Mouse (Mus musculus) left cerebral cortex, adult 11 months (tissue): ENCODE results near the gene Ctsf.
"Not testable (repeated sequence)": the region's sequence is repeated elsewhere in the genome, so short reads cannot be mapped to it uniquely, and the experiment has no call there.

Source experiments
- DNase-seq: peaks from one replicate; pipeline ENCODE4 v3.0.0; 2022; ENCODE audit warnings: low spot score

Gene Ctsf

GRCm38 (mm10) chr19:4854552-4855469 is at the start of gene Ctsf:
Gene Ctsf (plus strand): TSS chr19:4855130.
- DNase-seq, result peak; percentile 85

DNA sequence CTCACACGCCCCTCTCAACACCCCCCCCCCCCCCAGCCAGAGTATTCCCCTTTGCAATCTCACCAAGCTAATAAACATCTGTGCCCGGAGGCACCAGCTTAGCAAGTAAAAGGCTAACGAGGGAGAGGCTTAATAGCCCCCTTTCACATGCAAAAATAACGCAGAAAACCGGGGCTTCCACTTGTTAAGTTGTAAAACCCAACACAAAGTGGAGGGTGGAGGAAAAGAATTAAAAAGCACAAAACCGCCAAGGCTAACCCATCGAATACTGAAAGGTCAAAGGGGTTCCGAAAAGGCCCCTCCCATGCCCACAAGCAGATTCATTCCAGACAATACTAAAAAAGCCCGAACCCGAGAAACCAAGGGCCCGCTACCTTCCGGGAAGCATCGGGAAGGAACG is 44.6 kb upstream of the Ctsf start:
- no peak for DNase-seq

DNA sequence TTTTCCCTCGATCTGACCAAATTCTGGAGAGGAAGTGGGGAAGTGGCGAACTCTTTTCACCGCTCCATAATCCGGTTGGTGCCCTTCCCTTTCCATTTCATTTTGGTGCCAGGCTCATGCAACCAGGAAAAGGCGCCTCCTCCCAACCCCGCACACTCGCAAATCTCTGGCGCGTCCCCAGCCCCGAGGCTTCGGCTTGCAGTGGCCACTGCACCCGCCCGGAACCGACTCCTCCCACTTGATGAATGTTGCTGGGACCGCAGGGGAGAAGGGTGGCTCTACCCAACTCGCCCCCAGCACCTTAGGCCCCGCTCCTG is 44.2 kb upstream of the Ctsf start:
- no peak for DNase-seq

DNA sequence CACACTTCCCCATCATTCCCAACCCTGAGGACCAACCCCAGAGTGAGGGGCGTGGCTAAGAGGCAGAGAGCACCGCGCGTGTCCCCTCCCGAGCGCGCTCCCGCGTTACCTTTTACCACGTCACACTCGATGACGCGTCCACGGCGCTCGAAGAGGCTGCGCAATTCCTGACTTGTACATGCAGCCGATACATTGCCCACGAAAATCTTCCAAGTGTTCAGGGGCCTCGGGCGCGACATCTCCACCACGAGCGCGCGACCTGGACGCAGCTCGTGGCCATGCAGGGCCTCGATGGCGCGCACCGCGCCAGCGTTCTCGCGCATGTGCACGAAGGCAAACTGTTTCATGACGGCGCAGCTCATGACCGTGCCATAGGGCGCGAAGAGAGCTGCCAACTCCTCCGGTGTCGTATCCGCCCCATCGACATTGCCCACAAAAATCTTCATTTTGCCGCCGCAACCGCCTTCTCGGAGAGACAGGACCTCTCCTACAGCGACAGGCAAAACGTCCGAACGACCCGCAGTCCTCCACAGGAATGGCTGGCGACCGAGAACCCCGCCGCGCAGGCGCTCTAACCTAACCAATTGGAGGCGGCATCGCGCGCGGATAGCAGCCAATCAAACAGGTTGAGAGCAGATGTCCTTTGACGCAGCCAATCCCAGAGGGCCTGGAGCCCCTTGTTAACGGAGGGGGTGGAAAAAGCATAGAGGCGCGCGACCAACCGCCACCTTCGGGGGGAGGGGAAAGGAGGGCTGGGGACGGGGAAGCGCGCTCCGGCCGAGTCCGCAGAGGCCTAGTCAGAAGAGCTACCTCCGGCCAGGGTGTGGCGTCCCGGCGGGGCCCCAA is 43.6 kb upstream of the Ctsf start, which contains the start of the genes Gm21992 and Rbm14:
TSS of gene Gm21992 (minus strand) at position 550 of the 846 bp plus-strand sequence.
TSS of gene Rbm14 (minus strand) at position 572 of the 846 bp plus-strand sequence.
- peak; percentile 98 for DNase-seq

DNA sequence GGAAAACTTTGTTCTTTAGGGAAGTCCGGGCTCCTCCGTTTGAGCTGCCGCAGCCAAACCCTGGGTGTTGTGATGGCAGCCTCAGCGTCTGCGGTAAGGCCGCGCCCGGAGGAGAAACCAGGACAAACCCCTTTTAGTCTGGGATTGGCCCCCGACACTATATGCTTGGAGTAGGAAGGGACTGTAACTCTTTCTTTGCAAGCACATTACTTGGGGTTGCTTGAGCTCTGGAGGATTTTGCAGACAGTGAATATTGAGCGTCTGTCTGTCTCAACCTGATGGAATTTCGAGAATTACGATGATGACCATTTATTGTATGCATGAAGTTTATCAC is 43.1 kb upstream of the Ctsf start:
- DNase-seq, result no peak

GRCm38 (mm10) chr19:4812334-4812949 is 42.5 kb upstream of the Ctsf start:
- not testable (repeated sequence) for DNase-seq

GRCm38 (mm10) chr19:4813015-4813414 is 41.9 kb upstream of the Ctsf start:
- DNase-seq, result no peak

DNA sequence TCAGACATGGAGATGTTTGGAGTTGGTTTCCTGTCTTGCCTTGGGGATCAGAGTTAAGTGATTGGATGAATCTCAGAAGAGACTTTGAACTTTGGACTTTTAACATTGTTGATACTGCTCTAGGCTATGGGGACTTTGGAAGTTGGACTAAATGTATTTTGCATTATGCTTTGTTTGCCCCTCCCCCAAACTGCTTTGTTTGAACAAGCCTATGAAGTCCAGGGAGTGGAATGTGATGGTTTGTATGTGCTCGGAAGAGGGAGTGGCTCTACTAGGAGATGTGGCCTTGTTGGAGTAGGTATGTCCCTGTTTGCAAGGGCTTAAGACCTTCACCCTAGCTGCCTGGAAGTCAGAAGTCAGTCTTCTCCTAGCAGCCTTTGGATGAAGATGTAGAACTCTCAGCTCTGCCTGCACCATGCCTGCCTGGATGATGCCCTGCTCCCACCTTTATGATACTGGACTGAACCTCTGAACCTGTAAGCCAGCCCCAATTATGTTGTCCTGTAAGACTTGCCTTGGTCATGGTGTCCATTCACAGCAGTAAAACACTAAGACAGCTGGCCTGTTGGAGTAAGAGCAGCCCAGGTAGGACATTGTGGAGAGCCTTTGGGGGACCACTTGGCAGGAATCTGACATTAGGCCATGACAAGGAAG is 37.6 kb upstream of the Ctsf start:
- no peak for DNase-seq

DNA sequence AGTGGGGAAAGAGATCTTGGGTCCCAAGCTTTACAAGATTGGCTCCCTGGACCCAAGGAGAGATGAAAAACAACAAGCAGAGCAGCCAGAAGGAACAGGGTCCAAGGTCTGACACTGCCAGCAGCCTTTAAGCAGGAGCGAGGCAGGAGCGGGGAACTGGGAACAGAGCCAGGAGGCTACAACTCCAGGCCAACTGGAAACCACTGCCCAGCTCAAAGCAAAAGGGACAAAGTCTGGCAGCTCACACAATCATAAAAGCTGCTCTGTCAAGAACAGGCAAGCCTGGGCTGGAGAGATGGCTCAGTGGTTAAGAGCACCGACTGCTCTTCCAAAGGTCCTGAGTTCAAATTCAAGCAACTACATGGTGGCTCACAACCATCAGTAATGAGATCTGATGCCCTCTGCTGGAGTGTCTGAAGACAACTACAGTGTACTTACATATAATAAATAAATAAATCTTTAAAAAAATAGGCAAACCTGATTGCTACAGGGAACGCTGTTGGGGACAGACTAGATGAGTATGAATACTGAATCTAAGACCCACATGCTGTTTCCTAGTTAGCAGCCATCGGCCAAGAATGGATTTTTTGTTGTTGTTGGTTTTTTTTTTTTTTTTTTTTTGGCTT is 34.1 kb upstream of the Ctsf start:
- DNase-seq, result peak; percentile 44

GRCm38 (mm10) chr19:4828444-4829114 is 26.4 kb upstream of the Ctsf start:
- no peak for DNase-seq

- DNase-seq, result no peak
Measured at GRCm38 (mm10) chr19:4829156-4829555, 25.8 kb upstream of the Ctsf start.

DNA sequence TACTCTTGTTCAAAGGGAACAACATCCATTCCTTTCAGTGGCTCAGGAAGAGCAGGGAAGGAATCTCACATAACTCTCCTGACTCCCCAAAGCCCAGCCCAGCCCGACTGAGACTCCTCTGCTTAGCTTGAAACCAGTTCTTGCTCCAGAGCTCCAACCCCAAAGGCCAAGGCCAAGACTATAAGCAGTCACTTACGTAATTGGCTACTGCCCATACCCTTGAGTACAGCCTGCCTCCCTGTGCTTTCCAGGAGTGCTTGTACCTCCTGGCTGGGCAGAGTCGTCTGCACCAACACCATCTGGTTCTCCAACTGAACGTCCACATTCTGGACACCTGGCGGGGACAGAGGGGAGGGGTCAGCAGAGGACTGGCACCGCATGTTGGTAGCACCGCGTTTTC is 21.0 kb upstream of the Ctsf start:
- no peak for DNase-seq

DNA sequence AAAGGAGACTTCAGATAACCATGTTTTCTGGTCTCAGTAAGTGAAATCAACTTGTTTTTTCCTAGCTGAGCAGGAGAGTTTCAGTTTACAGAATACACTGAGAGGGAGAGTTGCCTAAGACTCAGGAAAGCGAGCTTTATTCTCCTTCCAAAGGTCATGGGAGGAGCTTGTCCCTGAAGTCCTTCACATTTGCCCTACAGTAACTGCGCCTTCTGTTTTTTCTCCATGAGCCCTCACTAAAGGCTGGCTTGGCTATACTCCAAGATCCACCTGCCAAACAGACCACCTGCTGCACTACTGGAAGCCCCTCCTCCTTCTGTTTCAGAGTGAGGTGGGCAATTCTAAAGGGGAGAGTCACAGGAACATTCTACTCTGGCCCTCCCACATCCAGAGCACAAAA is 18.8 kb upstream of the Ctsf start:
- no peak for DNase-seq

- no peak for DNase-seq
Measured at GRCm38 (mm10) chr19:4837049-4837448, 17.9 kb upstream of the Ctsf start.

DNA sequence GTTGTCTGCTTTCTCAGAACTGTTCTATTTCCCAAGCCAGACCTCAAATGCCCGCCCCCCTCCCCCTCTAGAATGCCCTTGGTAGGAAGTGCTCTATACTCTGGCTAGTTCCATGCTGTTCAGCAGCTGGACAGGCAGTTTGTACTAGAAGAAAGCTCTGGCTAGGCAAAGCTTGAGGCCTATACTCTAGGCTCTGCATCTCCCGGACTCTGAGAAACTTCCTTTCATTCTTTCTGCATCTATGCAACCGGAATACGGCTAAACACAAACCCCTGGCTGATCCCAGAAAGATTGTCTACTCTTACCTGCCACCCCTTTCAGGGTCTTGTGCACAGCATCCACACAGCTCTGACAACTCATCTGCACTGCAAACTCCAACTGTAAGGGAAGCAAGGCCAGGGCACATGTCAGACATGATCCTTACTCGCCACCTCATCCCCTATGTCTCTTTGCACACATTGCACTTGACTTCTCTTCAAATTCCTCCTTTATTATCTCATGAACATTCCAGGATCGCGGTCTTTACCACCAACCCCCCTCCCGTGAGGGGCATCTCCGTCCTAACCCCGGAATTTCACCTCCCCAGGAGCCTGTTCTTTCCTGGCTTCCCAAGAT is 16.3 kb upstream of the Ctsf start:
- DNase-seq, result no peak

GRCm38 (mm10) chr19:4839149-4839548 is 15.8 kb upstream of the Ctsf start, which contains the start of the genes Ccs and Ccdc87:
Gene Ccs (minus strand): TSS chr19:4839332.
Gene Ccdc87 (plus strand): TSS chr19:4839366.
- DNase-seq, result peak; percentile 95

GRCm38 (mm10) chr19:4840848-4841247 is 14.1 kb upstream of the Ctsf start:
- DNase-seq, result no peak

GRCm38 (mm10) chr19:4842611-4843010 is 12.3 kb upstream of the Ctsf start:
- no peak for DNase-seq

- DNase-seq, result no peak
Measured at GRCm38 (mm10) chr19:4845846-4846245, 9.1 kb upstream of the Ctsf start.

- DNase-seq, result no peak
Measured at GRCm38 (mm10) chr19:4847490-4847889, 7.4 kb upstream of the Ctsf start.
